Mouse (Mus musculus) heart, embryonic 16.5 days (tissue): ENCODE results near the gene Katnbl1. TPM values are rescaled to one million over a fixed set of nuclear protein-coding genes. Genes with fewer than 3 reads are reported as not detected.
"Not testable (repeated sequence)": the region's sequence is repeated elsewhere in the genome, so short reads cannot be mapped to it uniquely, and the experiment has no call there.

Source experiments
- ATAC-seq: fragments of 200-750 bp; cut with Nextera tagmentation; replicated peaks from 2 replicates; pipeline ENCODE4 v1.8.0; 2017; ENCODE audit warnings: moderate number of reproducible peaks; ENCODE audit not compliant: insufficient read depth, low FRiP score; ENCODE audit errors: extremely low read depth
- H3K27ac ChIP-seq: fragments of 300-500 bp; sonication (generic); 2 replicates; pipeline ENCODE4 v1.5.1; 2014; ENCODE audit warnings: mild to moderate bottlenecking, low read length, control low read depth, moderate library complexity
- H3K27me3 ChIP-seq: fragments of 300-500 bp; sonication (generic); 2 replicates; pipeline ENCODE4 v1.6.1; 2014; ENCODE audit warnings: low read length, mixed read lengths; ENCODE audit not compliant: control insufficient read depth, insufficient read depth
- H3K36me3 ChIP-seq: fragments of 300-500 bp; sonication (generic); 2 replicates; pipeline ENCODE4 v1.6.1; 2014; ENCODE audit not compliant: control insufficient read depth, insufficient read depth
- H3K4me1 ChIP-seq: fragments of 300-500 bp; sonication (generic); 2 replicates; pipeline ENCODE4 v1.6.1; 2014; ENCODE audit warnings: low read length, mixed read lengths; ENCODE audit not compliant: control insufficient read depth, insufficient read depth
- H3K4me2 ChIP-seq: fragments of 300-500 bp; sonication (generic); 2 replicates; pipeline ENCODE4 v1.6.1; 2014; ENCODE audit warnings: low read depth, mild to moderate bottlenecking, control low read depth, low read length
- H3K4me3 ChIP-seq: fragments of 300-500 bp; sonication (generic); 2 replicates; pipeline ENCODE4 v1.5.1; 2014; ENCODE audit warnings: mild to moderate bottlenecking, control low read depth, low read length
- H3K9ac ChIP-seq: fragments of 300-500 bp; sonication (generic); 2 replicates; pipeline ENCODE4 v1.6.1; 2014; ENCODE audit warnings: low read length, control low read depth
- H3K9me3 ChIP-seq: fragments of 300-500 bp; sonication (generic); replicated peaks from 2 replicates; pipeline ENCODE4 v1.6.1; 2016; ENCODE audit warnings: low read length; ENCODE audit not compliant: control insufficient read depth
- WGBS: fragments of 180-500 bp; shearing (Covaris S2); extraction: QIAGEN DNeasy Blood & Tissue Kit; methylation state at CpG from one replicate; pipeline ENCODE4 v1.1.7; 2014; 5-methylcytosine and 5-hydroxymethylcytosine counted together
- polyA plus RNA-seq: library from polyadenylated mRNA; unstranded; fragments of >200 nt; fragmentation: Nextera tagmentation; extraction: Ambion mirVana; gene quantifications from 2 replicates; pipeline ENCODE4 v1.2.1, GENCODE M21; 2015

Katnbl1 gene
- polyA plus RNA-seq, 1 experiment from 2014 or later, result 25.1 TPM

DNA sequence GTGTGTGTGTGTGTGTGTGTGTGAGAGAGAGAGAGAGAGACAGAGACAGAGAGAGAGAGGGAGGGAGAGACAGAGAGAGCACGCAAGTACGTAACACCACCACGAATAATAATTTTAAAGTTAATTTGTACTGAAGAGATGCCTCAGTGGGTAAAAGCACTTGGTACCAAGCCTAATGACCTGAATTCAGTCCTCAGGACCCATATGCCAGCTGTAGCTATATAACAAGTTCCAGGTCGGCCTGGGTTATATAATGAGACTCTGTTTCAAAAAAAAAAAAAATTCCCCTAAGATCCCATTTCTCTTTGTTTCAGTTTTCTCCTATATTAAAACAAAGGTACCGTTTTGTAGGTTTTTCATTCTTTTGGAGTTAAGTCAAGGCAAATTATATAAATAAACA is 11.8 kb downstream of the Katnbl1 start:
- Histone ChIP-seq H3K36me3 (no peaks in the 10 kb centered on the region), H3K27me3 (no peaks in the 10 kb centered on the region), H3K9ac (no peak overlapping the region), H3K9me3 (no peaks in the 10 kb centered on the region), H3K27ac (no peak overlapping the region), H3K4me2 (no peak overlapping the region), H3K4me1 (peaks cover 8% of the 10 kb centered on the region), H3K4me3 (no peak overlapping the region)
- ATAC-seq, result no peak
- WGBS, result 90% methylated on average over 5 of the region's 5 CpGs

DNA sequence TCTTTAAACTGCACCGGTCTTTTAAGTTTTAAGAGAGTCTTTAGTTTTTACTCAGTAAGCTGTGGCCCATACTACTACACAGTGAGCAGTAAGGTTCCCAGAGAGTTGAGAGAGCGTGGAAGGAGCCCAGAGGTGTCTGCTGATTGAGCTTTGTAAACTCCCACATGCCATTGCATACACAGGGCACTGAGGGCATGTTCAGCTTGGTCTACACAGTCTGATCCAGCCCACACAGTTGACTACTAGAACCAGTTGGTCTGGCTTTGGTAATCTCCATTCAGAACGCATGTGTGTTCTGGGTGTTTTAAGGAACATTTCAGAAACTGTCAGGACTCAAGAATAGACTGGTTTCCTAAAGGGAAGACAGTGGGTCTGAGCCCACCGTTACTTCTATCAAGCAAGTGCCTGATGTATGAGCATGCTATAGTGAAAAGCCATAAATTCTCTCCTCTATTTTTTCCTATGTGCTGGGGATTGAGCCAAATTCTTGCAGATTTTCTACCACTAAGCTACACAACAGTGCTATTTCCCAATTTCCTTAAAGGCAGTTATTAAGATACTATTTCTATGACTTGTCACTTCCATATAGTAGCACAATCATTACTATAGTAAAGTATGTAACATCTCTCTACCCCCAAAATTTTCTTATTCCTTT is 12.5 kb downstream of the Katnbl1 start:
- Histone ChIP-seq H3K27me3 (no peaks in the 10 kb centered on the region), H3K4me1 (peaks cover 8% of the 10 kb centered on the region), H3K36me3 (no peaks in the 10 kb centered on the region), H3K9me3 (no peaks in the 10 kb centered on the region), H3K27ac (0 out of 2 replicates have a peak overlapping the region, but pooled peaks have one; percentile 18), H3K9ac (no peak overlapping the region), H3K4me3 (no peak overlapping the region), H3K4me2 (no peak overlapping the region)
- ATAC-seq, result no peak
- WGBS, result 80% methylated on average over 4 of the region's 4 CpGs

DNA sequence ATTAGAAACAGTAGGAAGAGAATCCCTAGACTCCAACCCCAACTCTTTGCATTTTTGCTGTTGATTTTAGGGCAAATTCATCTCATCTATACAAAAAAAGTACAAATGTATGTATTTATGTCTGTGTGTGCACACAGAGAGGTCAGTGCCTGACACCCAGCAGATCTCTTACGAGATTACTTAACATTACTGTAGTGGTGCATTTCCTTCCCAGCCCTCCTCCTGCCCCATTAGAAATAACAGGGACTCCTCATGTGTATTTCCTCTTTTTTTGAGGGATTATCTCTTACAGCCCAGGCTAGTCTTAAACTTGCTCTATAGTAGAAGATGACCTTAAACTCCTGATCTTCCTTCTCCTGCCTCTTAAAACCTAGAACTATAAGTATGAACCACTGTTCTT is 13.7 kb downstream of the Katnbl1 start:
- no peak for ATAC-seq
- H3K4me2 ChIP-seq, result no peak overlapping the region
- H3K9me3 ChIP-seq, result no peaks in the 10 kb centered on the region
- H3K36me3 ChIP-seq, result no peaks in the 10 kb centered on the region
- H3K27me3 ChIP-seq, result no peaks in the 10 kb centered on the region
- H3K9ac ChIP-seq, result no peak overlapping the region
- peaks cover 11% of the 10 kb centered on the region for H3K4me1 ChIP-seq
- 83% methylated on average over 1 of the region's 1 CpGs for WGBS
- H3K27ac ChIP-seq, result no peak overlapping the region
- no peak overlapping the region for H3K4me3 ChIP-seq

DNA sequence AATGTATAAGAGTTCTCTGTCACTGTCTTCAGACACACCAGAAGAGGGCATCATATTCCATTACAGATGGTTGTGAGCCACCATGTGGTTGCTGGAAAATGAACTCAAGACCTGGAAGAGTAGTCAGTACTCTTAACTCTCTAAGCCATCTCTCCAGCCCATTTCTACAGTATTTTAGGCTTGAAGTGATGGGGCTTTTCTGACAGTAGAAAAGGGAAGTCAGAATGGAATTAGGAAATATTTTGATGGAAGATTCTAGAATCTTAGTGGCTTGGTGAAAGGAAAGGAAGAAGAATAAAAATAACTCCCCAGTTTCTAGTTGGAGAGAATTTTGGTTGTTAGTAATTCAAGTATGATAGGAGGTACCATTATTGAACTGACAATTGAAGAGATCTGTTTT is 14.9 kb downstream of the Katnbl1 start:
- no peak overlapping the region for H3K4me2 ChIP-seq
- H3K4me1 ChIP-seq, result peaks cover 14% of the 10 kb centered on the region
- ATAC-seq, result no peak
- H3K4me3 ChIP-seq, result no peak overlapping the region
- H3K9ac ChIP-seq, result no peak overlapping the region
- no peaks in the 10 kb centered on the region for H3K36me3 ChIP-seq
- no peaks in the 10 kb centered on the region for H3K27me3 ChIP-seq
- no peaks in the 10 kb centered on the region for H3K9me3 ChIP-seq
- H3K27ac ChIP-seq, result no peak overlapping the region

DNA sequence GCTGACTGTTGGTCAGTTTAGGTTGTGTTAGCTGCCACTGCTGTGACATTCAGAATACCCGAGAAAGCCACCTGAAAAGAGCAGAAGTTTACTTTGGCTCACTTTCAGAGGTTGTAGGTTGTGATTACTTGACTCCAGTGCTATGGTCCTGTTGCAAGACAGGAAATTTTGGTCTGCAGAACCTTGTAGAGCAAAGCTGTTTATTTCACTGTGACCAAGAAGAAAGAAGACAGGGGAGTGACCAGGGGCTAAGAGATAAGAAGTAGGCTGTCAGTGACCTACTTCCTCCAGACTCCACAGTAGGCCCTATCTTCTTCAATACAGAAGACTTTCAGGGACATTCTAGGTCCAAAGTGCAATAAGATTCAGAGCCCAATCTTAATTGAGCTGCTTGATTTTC is 17.6 kb downstream of the Katnbl1 start:
- H3K36me3 ChIP-seq, result no peaks in the 10 kb centered on the region
- WGBS, result 50% methylated on average over 1 of the region's 1 CpGs
- H3K27me3 ChIP-seq, result no peaks in the 10 kb centered on the region
- no peak overlapping the region for H3K27ac ChIP-seq
- ATAC-seq, result no peak
- no peak overlapping the region for H3K4me2 ChIP-seq
- peaks cover 6% of the 10 kb centered on the region for H3K4me1 ChIP-seq
- H3K9ac ChIP-seq, result no peak overlapping the region
- H3K9me3 ChIP-seq, result no peaks in the 10 kb centered on the region
- no peak overlapping the region for H3K4me3 ChIP-seq

DNA sequence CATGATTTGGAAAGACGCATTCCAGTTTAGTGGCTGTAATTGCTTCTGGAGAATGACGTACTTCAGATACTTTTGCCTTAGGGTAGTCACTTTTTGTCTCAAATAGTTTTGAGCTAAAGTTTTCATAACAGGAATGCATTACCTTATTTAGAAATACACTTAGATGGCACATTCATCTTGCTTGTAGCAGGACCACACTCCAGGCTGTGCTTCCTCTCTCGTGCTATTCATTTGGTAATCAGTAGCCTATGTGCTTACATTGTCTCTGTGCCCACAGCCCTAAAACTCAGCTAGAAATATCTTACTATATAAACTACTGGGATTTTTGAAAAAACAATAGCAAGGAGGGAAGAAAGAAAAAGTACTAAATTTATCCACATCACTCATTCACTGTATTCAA is 28.0 kb downstream of the Katnbl1 start:
- no peaks in the 10 kb centered on the region for H3K27me3 ChIP-seq
- WGBS, result 83% methylated on average over 3 of the region's 3 CpGs
- no peak overlapping the region for H3K4me2 ChIP-seq
- ATAC-seq, result no peak
- H3K9me3 ChIP-seq, result no peaks in the 10 kb centered on the region
- no peak overlapping the region for H3K9ac ChIP-seq
- H3K4me1 ChIP-seq, result no peaks in the 10 kb centered on the region
- peaks cover 24% of the 10 kb centered on the region for H3K36me3 ChIP-seq
- H3K4me3 ChIP-seq, result no peak overlapping the region
- H3K27ac ChIP-seq, result no peak overlapping the region

DNA sequence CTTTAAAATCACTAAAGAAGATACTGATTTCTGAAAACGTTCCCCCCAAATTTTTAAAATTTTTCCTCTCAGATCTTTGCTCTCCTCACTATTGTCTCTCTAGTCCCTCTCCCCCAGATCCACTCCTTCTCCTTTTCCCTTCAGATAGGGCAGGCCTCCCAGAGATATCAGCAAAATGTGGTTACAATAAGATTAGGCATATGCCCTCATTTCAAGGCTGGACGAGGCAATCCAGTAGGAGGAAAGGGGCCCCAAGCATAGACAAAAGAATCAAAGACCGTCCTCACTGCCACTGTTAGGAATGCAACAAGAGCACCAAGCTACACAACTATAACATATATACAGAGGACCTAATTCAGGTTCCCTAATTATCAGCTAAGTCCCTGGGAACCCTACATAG is 46.3 kb downstream of the Katnbl1 start:
- H3K27me3 ChIP-seq, result no peaks in the 10 kb centered on the region
- ATAC-seq, result no peak
- H3K4me3 ChIP-seq, result no peak overlapping the region
- no peak overlapping the region for H3K9ac ChIP-seq
- no peaks in the 10 kb centered on the region for H3K36me3 ChIP-seq
- H3K4me1 ChIP-seq, result no peaks in the 10 kb centered on the region
- H3K9me3 ChIP-seq, result no peaks in the 10 kb centered on the region
- H3K27ac ChIP-seq, result no peak overlapping the region
- H3K4me2 ChIP-seq, result no peak overlapping the region
- WGBS, result 51% methylated on average over 3 of the region's 3 CpGs

DNA sequence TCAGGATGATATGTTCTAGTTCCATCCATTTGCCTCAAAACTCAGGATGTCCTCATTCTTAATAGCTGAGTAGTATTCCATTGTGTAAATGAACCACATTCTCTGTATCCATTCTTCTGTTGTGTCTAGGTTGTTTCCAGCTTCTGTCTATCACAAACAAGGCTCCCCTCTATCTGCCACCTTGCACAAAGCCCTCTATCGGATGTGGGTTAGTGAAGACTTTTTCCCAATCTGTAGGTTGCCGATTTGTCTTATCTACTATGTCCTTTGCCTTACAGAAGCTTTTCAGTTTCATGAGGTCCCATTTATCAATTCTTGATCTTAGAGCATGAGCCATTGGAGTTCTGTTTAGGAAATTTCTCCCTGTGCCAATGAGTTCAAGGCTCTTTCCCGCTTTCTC is 49.5 kb downstream of the Katnbl1 start:
- not testable (repeated sequence) for H3K4me3 ChIP-seq, H3K27me3 ChIP-seq, H3K9ac ChIP-seq, H3K36me3 ChIP-seq, H3K9me3 ChIP-seq, H3K4me1 ChIP-seq, H3K4me2 ChIP-seq, H3K27ac ChIP-seq, ATAC-seq
- 78% methylated on average over 3 of the region's 3 CpGs for WGBS

DNA sequence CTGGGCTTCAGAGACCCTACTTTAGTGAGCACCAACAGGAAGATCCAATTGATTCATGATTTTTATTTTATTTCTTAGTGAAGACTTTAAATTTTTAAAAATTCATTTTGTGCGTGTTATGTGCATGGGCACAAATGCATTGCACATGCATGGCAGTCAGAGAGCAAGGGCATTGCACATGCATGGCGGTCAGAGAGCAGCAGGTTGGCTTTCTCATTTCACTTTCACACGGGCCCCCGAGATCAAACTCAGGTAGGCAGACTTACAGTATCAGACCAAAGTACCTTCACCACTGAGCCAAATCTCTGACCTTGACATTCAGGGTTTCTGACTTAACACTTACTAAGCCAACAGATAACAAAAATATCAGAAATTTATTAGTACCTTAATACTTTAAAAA is 50.7 kb downstream of the Katnbl1 start:
- H3K9ac ChIP-seq, result no peak overlapping the region
- no peaks in the 10 kb centered on the region for H3K27me3 ChIP-seq
- WGBS, result 74% methylated on average over 4 of the region's 4 CpGs
- no peak for ATAC-seq
- H3K9me3 ChIP-seq, result no peaks in the 10 kb centered on the region
- no peaks in the 10 kb centered on the region for H3K4me1 ChIP-seq
- H3K4me2 ChIP-seq, result no peak overlapping the region
- no peak overlapping the region for H3K27ac ChIP-seq
- no peak overlapping the region for H3K4me3 ChIP-seq
- H3K36me3 ChIP-seq, result no peaks in the 10 kb centered on the region
